Mouse (Mus musculus) liver, embryonic 14.5 days (tissue): Measurements from ENCODE around the gene Olfr1389.

Experiments used
- CTCF ChIP-seq: IDR thresholded peaks from 2 replicates; pipeline ENCODE4 v1.5.1; 2016; ENCODE audit warnings: antibody characterized with exemption, low read depth, control low read depth
- EP300 ChIP-seq: IDR thresholded peaks from 2 replicates; pipeline ENCODE4 v1.6.1; 2016; ENCODE audit warnings: antibody characterized with exemption, low read depth

DNA sequence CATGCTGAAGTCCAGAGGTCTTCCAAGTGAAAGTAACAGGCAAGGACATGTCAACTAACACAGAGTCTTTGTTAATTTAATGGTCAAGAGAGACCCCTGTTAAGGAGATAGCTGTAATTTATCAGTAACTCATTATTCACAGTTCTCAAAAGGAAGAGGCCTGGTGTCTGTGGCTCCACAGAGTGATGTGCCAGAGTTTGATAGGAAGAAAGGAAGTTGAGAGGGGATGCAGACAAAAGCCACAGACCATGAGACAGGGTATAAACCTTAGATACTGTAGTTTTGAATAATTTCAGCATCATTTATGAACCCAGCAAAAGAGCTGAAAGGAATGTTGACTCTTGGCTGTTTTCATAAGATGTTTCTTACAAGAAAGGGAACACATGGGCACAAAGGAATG, 39.7 kb upstream of the Olfr1389 start:
- no peak for TF ChIP-seq EP300
- no peak for TF ChIP-seq CTCF
